Mouse (Mus musculus) CH12.LX (cell line): ENCODE results near the gene Smg5.

ENCODE experiments used
- CTCF ChIP-seq, 2 experiments: IDR thresholded peaks in 1 of 2; conservative IDR thresholded peaks in 1 of 2; 2 replicates each; pipeline ENCODE4 v1.5.1; 2011 to 2012; ENCODE audit warnings: low read depth in 2 of 2, low read length in 2 of 2, improper control_type of control experiment in 1 of 2, inconsistent platforms in 1 of 2, mild to moderate bottlenecking in 1 of 2, moderate library complexity in 1 of 2
- EP300 ChIP-seq: IDR thresholded peaks from 2 replicates; pipeline ENCODE4 v1.6.1; 2011; ENCODE audit warnings: low read length, improper control_type of control experiment
- GABPA ChIP-seq: IDR thresholded peaks from 2 replicates; pipeline ENCODE4 v1.6.1; 2012; ENCODE audit warnings: low read depth, low read length, improper control_type of control experiment, inconsistent platforms; ENCODE audit not compliant: insufficient replicate concordance
- SMC3 ChIP-seq: IDR thresholded peaks from 2 replicates; pipeline ENCODE4 v1.6.1; 2011; ENCODE audit warnings: low read depth, low read length, improper control_type of control experiment
- ZC3H11A ChIP-seq: IDR thresholded peaks from 2 replicates; pipeline ENCODE4 v1.6.1; 2012; ENCODE audit warnings: low read depth, mild to moderate bottlenecking, inconsistent platforms, low read length, improper control_type of control experiment

GRCm38 (mm10) chr3:88407090-88407489, 71.0 kb downstream of the Smg5 start:
- TF ChIP-seq SMC3: peak; percentile 88
- no peak for TF ChIP-seq GABPA
- peak; percentile 82 to 97 for TF ChIP-seq CTCF (conservative IDR thresholded peaks at IDR 0.05 in 1 of 2, IDR thresholded peaks at IDR 0.05 in 1 of 2; ENCODE audit: low read depth in 2 of 2, low read length in 2 of 2)
- no peak for TF ChIP-seq EP300
- peak; percentile 28; the same call in 1 of the 2 replicates for TF ChIP-seq ZC3H11A
